Mouse (Mus musculus) hindlimb bud, embryonic 11.5 days (tissue): ENCODE measurements around the gene Igsf8.

Source experiments
- DNase-seq: peaks from one replicate; pipeline ENCODE4 v3.0.0-alpha.2; 2012; ENCODE audit warnings: low read depth, low spot score; ENCODE audit errors: extremely low spot score

Gene Igsf8

DNA sequence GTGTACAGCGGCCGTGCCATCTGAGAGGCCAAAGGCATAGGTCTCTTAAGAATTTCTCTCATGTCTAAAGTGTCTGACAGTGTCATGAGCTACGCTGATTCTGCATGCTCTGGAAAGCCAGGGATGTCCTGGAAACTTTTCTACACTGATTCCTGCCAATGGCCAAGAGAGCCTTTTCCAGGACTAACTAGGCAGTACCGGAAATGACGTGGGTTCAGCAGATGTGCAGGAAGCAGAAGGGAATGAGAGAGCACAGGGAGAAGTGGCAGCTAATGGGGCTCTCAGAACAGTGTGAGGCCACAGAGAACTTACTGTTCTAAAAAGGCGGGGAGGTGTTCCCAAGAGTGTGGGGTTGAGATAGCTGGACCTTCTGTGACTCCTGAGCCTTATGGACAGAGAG, 11.9 kb downstream of the Igsf8 start:
- DNase-seq = no peak

DNA sequence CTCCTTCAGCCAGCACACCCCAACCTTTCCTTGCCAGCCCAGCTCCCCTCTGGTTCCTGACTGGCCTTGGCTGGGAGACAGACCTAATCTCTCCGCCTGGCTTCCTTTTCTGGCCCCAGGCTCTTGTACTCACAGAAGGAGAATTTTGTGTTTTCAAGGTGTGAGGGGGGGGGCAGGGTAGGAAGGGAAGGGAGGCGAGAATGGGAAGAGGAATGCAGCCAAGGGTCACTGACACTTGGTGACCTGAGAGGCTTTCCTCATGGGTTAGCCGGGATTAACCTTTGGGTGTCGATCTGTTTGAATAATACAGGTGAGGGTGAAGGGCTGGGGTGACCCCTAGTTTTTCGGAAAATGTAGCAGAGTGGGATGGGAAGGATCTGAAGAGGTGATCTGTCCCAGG, 12.7 kb downstream of the Igsf8 start:
- no peak for DNase-seq

DNA sequence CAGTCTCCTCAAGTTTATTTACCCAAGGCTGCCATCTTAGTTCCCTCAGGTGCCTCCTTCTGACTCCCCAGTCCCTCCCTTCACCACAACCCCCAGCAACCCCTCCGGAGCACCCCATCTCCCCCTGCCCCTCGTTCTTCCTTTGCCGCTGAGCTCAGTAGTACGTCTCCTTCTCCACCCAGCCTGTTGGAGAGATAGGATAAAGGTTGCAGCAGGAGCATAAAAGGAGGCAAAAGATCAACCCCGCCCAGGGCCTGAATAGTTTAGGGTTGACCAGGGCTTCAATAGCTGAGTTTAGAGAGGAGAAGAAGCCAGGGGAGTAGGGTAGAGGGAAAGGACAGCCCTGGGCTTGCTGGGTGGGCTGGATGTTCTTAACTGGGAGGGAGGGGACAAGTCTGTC, 13.1 kb downstream of the Igsf8 start:
- no peak for DNase-seq

DNA sequence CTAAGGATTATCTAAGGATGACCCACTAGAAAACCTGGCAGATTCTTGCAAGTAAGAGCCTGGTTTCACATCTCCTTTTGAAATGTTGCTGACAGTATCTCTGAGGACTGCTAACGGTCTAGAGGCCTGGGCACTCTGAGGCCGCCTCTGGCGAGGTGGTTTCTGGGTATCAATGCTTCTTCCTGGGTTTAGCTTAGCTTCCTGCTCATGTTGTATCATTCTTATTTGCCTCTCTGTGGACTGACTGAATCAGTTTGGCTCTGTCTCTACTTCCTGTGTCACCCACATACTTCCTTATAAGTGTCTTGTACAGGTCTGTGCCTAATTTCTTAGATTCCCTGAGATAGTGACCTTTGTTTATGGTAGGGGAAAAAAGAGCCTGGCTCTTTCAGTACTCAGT, 15.7 kb downstream of the Igsf8 start:
- DNase-seq = no peak

DNA sequence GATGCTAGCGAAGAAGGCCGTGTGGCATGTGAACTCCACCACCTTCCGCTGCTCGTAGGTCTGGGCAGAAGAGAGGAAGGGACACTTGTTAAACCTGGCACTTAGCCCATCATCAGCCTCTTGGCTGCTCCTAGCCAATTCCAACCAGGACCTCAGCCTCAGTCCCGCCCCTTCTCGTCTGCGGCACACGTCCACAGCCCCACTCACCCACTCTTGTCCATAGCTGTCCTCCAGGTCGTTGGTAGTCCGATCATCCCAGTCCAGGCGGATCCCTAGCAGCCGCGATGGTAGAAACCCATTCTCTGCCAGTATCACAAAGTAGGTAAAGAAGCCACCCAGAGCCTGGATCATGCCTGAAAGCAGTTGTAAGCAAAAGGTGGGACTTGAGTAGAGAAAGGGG, 16.9 kb downstream of the Igsf8 start:
- no peak for DNase-seq

DNA sequence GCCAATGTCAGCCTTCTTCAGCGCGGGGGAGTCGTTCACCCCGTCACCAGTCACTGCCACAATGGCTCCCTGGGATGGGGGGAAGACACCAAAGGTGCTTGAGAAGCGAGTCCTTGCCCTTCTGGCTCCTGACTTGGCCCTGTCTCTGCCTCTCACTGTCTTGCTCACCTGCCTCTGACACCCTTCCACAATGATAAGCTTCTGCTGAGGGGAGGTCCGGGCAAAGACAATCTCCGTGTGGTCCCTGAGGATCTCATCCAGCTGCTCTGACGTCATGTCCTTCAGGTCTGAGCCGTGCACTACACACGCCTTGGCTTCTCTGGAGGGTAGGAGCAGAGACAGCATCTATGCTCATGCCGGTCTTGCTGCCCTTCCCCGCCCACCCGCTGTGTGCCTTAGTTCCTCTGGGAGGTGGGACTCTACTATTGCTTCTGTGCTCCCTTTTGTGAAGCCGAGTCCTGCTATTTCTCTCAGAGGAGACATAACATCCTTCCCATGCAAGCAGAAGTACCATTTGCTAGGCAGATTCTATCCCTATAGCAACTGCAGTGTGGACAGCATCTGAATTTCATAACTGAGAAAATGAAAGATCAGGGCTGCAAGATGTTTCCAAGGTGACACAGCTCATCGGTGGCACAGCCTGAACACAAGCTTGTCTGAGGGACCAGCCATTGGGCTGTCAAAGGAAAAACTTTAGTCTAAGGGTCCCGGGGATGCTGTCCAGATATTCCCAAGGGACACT, 18.5 kb downstream of the Igsf8 start:
- DNase-seq = no peak

DNA sequence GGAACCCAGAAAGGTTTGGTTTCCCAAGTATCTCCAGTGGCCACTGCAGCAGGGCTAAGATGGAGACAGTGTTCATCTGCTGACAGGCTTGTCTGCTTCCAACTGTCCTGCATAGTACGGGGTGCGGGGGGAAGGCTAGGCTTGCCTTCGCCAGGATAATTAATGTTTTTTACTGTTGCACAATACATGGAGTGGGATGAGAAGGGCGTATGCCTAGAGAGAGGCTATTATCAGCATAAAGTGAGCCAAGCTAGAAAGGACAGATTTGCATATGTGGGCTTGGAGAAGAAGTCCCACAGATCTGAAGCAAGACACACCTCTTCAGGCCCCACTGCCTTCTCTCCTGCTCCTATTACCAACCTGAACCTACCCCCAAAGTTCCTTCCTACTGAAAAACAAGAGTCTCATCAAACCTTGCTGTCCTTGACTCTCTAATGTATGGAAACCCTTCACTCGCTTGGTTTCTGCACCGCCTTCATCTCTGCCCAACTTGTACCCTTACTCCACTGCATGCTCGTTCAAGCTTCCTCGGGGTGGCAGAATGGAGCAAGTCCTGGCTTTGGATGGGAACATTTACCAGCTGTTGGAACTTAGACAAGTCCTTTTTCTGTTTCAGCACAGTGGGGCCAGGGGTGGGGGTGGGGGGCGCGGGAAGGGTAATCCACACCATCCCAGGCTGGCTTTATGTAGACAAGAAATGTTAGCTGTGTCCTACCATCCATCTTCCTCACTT, 20.2 kb downstream of the Igsf8 start:
- DNase-seq = no peak

DNA sequence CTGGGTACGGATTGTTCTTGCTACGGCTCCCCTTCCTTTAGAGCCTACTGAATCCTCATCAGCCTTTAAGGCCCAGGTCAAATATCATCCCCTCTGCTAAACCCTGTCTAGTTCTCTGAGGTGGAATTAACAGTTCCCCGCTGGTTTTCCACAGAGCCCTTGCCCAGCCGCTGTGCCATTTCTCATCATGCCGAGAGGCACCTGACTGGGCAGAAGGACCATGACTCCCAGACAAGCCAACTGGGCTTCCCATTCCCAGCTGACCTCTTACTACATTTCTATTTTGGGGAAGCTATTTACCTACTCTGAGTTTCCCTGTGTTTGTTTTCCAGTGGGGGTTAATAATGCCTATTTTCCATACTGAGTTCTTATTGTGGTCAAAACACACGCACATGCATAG, 21.6 kb downstream of the Igsf8 start:
- no peak for DNase-seq

DNA sequence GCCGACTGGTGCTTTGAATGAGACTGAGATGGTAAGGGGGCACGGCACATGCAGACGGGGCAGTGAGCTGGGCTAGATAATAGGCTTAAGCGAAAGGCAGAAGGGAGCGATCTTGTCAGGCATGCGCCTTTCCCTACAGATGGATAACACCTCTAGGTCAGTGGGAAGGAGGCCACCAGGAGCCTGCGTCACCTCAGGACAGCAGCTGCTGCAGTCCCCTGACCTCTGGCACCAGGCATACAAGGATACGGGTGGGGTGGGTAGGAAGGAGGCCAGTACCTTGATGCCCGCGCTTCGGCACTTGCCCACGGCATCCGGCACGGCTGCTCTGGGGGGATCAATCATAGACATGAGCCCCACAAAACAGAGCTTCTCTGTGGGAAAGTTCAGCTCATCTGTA, 22.8 kb downstream of the Igsf8 start:
- no peak for DNase-seq

DNA sequence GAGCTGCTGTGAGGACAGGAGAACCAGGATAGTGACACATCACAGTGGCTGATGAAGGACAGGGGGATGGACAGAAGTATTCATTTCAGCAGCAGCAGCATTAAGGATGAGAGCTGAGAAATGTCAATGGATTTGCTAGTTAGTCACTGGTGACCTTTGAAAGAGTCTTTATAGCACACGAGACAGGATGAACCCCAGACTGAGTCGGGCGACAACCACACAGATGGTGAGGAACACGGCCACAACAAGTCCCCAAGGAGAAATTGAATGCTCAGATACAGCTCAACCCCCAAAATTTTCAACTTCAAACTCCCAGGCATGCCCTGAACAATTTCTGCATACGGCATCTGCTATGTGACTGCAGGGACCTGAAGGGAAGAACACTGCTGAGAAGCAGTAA, 25.3 kb downstream of the Igsf8 start:
- no peak for DNase-seq

DNA sequence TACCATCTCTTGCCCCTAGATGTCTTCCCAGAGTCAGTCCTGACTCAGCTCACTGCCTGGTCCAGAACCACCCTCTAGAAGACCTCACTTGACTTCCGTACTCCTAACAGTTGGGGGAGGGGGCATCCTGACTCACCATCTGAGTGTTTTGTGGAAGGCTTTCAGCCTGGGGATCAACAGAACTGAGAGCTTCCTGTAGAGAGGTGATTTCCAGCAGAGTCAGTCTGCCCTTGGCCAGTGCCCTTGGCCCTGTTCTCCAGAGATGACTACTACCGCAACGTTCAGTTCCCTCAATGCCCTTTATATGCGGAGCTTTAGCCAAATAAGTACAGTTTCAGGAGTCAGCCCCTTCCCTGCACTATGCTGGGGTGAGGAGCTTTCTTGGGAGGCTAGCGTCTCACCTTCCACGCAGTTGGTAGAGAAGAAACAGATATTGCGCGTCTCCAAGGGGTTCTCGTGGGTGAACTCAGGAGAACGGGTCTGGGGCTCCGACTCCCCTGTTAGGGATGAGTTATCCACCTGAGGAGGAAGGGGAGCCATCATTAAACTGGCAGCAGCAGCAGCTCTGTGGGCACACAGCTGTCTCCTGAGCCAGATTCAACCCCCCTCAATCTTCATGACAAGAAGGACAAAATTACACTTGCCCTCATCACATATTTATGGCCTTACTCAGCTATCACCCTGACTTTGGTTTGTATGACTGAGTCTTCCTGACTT, 27.6 kb downstream of the Igsf8 start:
- DNase-seq = no peak

DNA sequence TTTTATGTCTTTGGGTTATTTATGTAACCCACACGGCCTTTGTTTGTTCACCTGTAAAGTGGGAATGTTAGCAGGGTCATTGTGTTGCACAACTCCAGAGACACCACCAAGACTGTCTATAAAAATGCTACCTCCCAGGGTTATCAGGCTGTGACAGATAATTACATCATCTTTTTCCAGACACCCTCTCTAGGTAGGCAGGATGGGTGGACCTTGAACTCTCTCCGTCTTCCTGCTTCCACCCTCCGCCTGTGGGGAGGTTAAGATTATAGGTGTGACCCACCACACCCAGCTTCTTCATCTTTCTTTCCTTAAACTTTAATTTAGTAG, 28.1 kb downstream of the Igsf8 start:
- no peak for DNase-seq

DNA sequence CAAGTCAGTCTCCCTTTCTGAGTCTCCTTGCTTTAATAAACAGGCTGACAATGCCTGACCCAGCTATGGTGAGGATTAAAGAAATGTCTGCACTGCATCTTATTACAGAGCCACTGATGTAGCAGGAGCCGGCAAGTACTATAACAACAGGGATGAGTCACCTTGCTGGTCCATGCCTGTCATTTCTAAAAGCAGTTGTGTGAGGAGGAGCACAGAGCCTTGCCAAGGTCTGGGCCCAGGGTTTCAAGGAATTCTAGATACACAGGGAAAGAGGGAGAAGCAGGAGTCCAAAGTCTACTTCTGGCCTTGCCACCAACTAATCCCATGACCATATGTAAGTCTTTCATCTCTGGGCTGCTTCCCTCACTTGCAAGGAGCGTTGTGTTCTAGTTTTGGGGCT, 31.4 kb downstream of the Igsf8 start:
- DNase-seq = no peak

DNA sequence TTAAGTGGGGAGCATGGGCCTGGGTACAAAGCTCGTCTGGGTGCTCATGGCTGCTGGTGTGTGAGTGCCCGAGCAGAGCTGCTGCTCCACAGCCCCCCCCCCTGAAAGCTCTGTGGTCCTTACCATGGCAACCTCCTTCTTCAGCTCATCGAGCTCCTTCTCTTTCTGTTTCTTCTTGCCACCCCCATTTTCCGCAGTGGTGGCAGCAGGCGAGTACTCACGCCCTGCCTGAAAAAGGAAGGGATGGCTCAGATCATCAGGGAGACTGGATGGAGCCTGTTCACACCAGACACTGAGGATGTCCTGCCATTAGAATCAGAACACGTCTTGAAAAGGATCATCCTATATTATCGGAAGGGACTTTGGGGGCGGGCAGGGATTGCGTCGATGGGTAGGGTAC, 32.0 kb downstream of the Igsf8 start:
- no peak for DNase-seq

DNA sequence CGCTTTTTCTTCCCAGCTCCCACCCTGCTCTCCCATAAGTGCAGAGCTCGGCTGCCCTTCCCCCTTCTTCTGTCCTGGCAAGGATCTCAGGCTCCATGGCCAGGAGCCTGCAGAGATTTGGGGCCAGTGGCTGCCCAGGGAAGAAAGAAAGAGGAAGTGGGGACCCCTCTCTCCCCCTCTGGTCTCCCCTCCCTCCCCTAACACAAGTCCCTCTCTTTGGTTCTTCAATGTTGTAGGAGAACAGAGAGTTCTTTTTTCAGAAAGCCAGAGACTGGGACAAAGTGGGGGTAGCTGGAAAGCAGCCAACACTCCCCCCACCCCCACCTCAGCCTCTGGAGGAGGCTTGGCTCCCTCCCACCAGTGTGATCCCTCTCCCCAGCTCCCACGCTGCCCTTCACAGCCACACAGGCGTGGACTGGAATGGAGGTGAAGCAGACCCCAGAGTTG, 34.3 kb downstream of the Igsf8 start:
- DNase-seq = no peak

DNA sequence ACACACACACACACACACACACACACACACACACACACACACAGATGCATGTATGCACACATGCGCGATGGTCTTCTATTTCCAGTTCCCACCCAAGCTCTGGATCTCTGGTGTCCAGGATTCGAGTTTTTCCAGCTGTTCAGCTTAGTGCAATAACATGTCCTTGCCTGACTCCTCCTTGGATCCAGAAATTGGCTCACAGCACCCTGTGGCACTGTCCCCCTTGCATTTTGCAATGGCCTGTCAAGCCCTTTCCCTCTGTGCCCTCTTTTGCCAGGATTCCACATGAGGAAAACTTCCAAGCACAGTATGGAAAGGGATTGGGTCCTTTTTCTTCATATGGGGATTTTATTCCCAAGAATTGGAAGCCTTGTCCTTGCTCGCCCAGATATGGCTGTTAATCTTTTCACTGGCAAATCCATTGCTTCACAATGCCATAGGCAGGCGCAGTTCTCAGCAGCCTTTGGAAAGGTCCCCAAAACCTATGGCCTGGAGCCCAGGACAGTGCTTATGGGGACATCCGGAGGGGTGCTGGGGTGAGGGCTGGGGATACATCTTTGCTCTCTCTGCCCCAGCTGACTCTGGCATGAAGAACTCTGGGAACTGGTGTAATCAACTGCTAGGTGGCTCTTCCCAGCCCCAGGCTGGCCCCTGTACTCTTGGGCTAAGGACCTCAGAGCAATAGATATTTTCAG, 35.5 kb downstream of the Igsf8 start:
- DNase-seq = no peak

DNA sequence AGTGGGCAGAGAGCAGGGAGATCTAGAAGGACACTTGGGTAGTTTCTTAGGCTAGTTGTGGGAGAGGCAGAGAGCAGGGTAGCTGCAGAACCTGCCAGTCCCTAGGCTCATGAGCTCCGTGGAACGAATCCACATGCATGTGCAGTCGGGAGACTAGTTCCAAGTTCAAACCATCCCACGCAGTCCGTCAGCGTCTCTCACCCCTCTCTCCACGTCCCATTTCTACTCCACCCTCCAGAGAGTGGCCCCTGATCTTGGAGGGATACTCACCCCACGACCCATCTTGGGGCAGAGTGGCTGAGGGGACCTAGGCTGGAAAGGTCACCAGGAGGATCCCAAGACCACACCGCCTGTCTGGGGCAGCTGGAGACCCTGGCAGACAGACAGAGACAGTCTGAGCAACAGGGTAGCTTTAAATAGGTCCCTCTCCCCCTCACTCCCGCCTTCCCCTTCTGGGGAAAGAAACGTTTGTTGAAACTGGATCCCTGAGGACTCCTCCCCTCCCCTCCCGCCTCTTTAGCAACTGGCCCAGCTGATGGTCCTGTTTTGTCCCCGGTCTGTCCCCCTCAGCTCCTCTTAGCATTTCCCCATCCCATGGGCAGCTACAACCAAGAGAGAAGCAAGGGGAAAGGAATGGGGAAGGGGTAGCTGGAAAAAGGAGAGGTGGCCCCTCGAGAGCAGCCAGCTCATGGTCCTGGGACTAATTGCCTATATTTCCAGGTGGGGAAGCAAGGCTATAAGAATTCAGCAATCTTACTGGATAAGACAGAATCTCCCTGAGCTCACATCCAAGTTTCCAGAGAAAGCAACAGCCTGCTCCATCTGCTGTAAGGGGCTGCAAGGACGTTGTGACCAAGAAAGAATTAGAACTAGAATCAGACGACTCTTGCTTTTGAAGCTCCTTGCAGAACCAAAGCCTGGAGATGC, 36.4 kb downstream of the Igsf8 start, which contains the start of gene Atp1a2:
Atp1a2 (minus strand) TSS at position 454 of the 927 bp plus-strand sequence.
- no peak for DNase-seq

DNA sequence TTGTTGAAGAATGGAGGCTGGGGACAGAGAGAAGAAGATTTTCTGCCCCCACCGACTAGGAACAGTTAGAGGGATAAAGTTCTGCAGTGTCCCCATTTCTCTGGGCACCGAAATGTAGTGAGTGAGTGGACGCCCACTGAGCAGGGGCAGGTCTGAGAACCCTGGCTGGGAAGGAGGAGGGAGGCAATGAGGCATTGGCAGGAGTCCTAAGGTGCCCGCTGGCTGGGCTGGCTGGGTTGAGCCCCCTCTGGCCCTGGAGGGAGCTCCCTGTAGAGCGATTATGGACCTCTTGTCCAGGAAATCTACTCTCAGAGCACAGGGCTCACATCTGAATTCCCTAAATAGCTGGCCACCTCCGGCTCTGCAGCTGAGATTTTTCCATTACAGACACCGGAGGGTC, 38.1 kb downstream of the Igsf8 start:
- DNase-seq = no peak

DNA sequence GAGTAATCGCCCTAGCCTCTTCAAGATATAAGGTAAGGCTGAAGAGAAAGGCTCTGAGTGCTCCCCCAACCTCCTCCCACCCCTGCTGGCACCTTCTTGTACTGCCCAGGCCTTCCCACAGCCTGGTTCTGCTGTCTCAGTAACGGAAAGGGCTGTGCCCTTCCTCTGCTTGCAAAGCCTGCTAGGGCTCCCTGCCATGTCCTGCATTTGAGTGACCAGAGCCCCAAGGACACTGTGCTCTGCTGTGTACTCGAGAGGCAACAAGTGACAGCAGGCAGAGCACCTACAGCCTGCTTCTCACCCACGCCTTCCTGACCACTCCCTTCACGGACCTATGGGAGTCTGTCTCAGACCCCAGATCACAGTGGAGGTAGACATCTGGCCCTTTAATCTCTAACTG, 38.8 kb downstream of the Igsf8 start:
- no peak for DNase-seq

DNA sequence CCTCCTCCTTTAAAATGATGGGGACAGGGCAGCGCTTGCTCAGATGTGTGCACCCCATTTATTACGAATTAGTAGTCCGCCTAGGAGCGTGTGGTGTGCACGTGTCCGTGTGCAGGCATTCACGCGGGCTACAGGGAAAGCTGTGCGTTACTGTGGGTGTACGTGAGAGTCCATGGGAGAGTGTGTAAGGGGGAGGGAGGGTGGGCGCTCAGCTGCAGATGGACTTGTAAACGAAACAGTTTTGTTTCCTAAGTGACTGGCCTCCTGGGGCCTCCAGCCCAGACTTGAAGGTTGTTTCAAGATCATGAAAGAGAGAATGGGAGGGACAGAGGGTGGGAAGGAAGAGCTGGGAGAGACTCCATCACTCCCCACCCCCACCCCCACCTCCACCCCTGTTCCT, 39.7 kb downstream of the Igsf8 start:
- DNase-seq = no peak
